Mouse (Mus musculus): ENCODE results near the gene Esf1. TPM values are rescaled to one million over a fixed set of nuclear protein-coding genes. Genes with fewer than 3 reads are reported as not detected.
"Not testable (repeated sequence)": the region's sequence is repeated elsewhere in the genome, so short reads cannot be mapped to it uniquely, and the experiment has no call there.

Esf1 gene
- polyA plus RNA-seq (2014; fragmentation: Nextera tagmentation; extraction: Ambion mirVana), result 17.6 and 21.4 TPM in 2 replicates

- ATAC-seq (ENCODE audit: low read depth), result peak; percentile 98
Observed at GRCm38 (mm10) chr2:140170127-140170802, at the start of gene Esf1, which contains the start of gene Ndufaf5. TSS of gene Esf1 (minus strand) at chr2:140170564. TSS of gene Ndufaf5 (plus strand) at chr2:140170649.

GRCm38 (mm10) chr2:140215965-140216364 is 45.6 kb upstream of the Esf1 start:
- WGBS, result 75% methylated on average over 1 of the region's 1 CpGs

More at GRCm38 (mm10) chr2:140170127-140170802, at the start of gene Esf1, which contains the start of gene Ndufaf5:
- Histone ChIP-seq H3K4me2 (ENCODE audit: low read depth, low read length) (peak within 1 kb of the TSS; percentile 94), H3K27ac (ENCODE audit: low read depth, low read length) (peak within 1 kb of the TSS; percentile 77), H3K4me3 (ENCODE audit: low read depth, low read length) (peak within 1 kb of the TSS; percentile 88), H3K9me3 (ENCODE audit: control insufficient read depth, low read length) (no peaks in the 10 kb centered on the region), H3K36me3 (ENCODE audit: control insufficient read depth, insufficient read depth, low read length) (0 out of 2 replicates have a peak, but pooled peaks cover 10% of the 10 kb centered on the region), H3K4me1 (ENCODE audit: control insufficient read depth, insufficient read depth, low read length) (peaks cover 6% of the 10 kb centered on the region; the same call in 1 of the 2 replicates), H3K27me3 (ENCODE audit: control insufficient read depth, insufficient read depth, low read length) (no peaks in the 10 kb centered on the region), H3K9ac (replicated peaks; ENCODE audit: low read depth, low read length) (peak within 1 kb of the TSS; percentile 74)
- under 1% methylated on average over 43 of the region's 43 CpGs for WGBS

GRCm38 (mm10) chr2:140215415-140215814 is 45.1 kb upstream of the Esf1 start:
- Histone ChIP-seq H3K27ac (ENCODE audit: low read depth, low read length) (no peak overlapping the region), H3K27me3 (ENCODE audit: control insufficient read depth, insufficient read depth, low read length) (no peaks in the 10 kb centered on the region), H3K9ac (replicated peaks; ENCODE audit: low read depth, low read length) (no peak overlapping the region), H3K4me1 (ENCODE audit: control insufficient read depth, insufficient read depth, low read length) (no peaks in the 10 kb centered on the region), H3K4me2 (ENCODE audit: low read depth, low read length) (no peak overlapping the region), H3K4me3 (ENCODE audit: low read depth, low read length) (no peak overlapping the region), H3K9me3 (ENCODE audit: control insufficient read depth, low read length) (no peaks in the 10 kb centered on the region), H3K36me3 (ENCODE audit: control insufficient read depth, insufficient read depth, low read length) (no peaks in the 10 kb centered on the region)
- 56% methylated on average over 2 of the region's 2 CpGs for WGBS
- peak; percentile 56; the same call in 1 of the 2 replicates for ATAC-seq (ENCODE audit: low read depth)

More at GRCm38 (mm10) chr2:140215965-140216364, 45.6 kb upstream of the Esf1 start:
- ATAC-seq (ENCODE audit: low read depth), result no peak
- Histone ChIP-seq H3K27me3 (ENCODE audit: control insufficient read depth, insufficient read depth, low read length) (no peaks in the 10 kb centered on the region), H3K27ac (ENCODE audit: low read depth, low read length) (no peak overlapping the region), H3K4me2 (ENCODE audit: low read depth, low read length) (no peak overlapping the region), H3K9me3 (ENCODE audit: control insufficient read depth, low read length) (no peaks in the 10 kb centered on the region), H3K36me3 (ENCODE audit: control insufficient read depth, insufficient read depth, low read length) (no peaks in the 10 kb centered on the region), H3K9ac (replicated peaks; ENCODE audit: low read depth, low read length) (no peak overlapping the region), H3K4me3 (ENCODE audit: low read depth, low read length) (no peak overlapping the region), H3K4me1 (ENCODE audit: control insufficient read depth, insufficient read depth, low read length) (no peaks in the 10 kb centered on the region)

GRCm38 (mm10) chr2:140214519-140215027 is 44.2 kb upstream of the Esf1 start:
- 93% methylated on average over 4 of the region's 4 CpGs for WGBS
- no peak for ATAC-seq (ENCODE audit: low read depth)
- Histone ChIP-seq H3K27me3 (ENCODE audit: control insufficient read depth, insufficient read depth, low read length) (no peaks in the 10 kb centered on the region), H3K27ac (ENCODE audit: low read depth, low read length) (no peak overlapping the region), H3K4me2 (ENCODE audit: low read depth, low read length) (no peak overlapping the region), H3K9ac (replicated peaks; ENCODE audit: low read depth, low read length) (no peak overlapping the region), H3K36me3 (ENCODE audit: control insufficient read depth, insufficient read depth, low read length) (no peaks in the 10 kb centered on the region), H3K4me1 (ENCODE audit: control insufficient read depth, insufficient read depth, low read length) (no peaks in the 10 kb centered on the region), H3K9me3 (ENCODE audit: control insufficient read depth, low read length) (no peaks in the 10 kb centered on the region), H3K4me3 (ENCODE audit: low read depth, low read length) (no peak overlapping the region)

GRCm38 (mm10) chr2:140203756-140204155 is 33.4 kb upstream of the Esf1 start:
- no peaks in the 10 kb centered on the region for H3K27me3 ChIP-seq (ENCODE audit: control insufficient read depth, insufficient read depth, low read length)
- H3K9me3 ChIP-seq (ENCODE audit: control insufficient read depth, low read length), result no peaks in the 10 kb centered on the region
- no peak overlapping the region for H3K4me2 ChIP-seq (ENCODE audit: low read depth, low read length)
- no peak overlapping the region for H3K27ac ChIP-seq (ENCODE audit: low read depth, low read length)
- H3K36me3 ChIP-seq (ENCODE audit: control insufficient read depth, insufficient read depth, low read length), result peaks cover 22% of the 10 kb centered on the region; the same call in 1 of the 2 replicates
- H3K4me3 ChIP-seq (ENCODE audit: low read depth, low read length), result no peak overlapping the region
- no peak for ATAC-seq (ENCODE audit: low read depth)
- no peak overlapping the region for H3K9ac ChIP-seq (replicated peaks; ENCODE audit: low read depth, low read length)
- H3K4me1 ChIP-seq (ENCODE audit: control insufficient read depth, insufficient read depth, low read length), result no peaks in the 10 kb centered on the region
- 95% methylated on average over 7 of the region's 7 CpGs for WGBS

- H3K4me2 ChIP-seq (ENCODE audit: low read depth, low read length), result no peak overlapping the region
- no peaks in the 10 kb centered on the region for H3K9me3 ChIP-seq (ENCODE audit: control insufficient read depth, low read length)
- no peaks in the 10 kb centered on the region for H3K4me1 ChIP-seq (ENCODE audit: control insufficient read depth, insufficient read depth, low read length)
- H3K27ac ChIP-seq (ENCODE audit: low read depth, low read length), result no peak overlapping the region
- no peak for ATAC-seq (ENCODE audit: low read depth)
- H3K27me3 ChIP-seq (ENCODE audit: control insufficient read depth, insufficient read depth, low read length), result no peaks in the 10 kb centered on the region
- no peak overlapping the region for H3K4me3 ChIP-seq (ENCODE audit: low read depth, low read length)
- peaks cover 22% of the 10 kb centered on the region; the same call in 1 of the 2 replicates for H3K36me3 ChIP-seq (ENCODE audit: control insufficient read depth, insufficient read depth, low read length)
- no peak overlapping the region for H3K9ac ChIP-seq (replicated peaks; ENCODE audit: low read depth, low read length)
- WGBS, result 98% methylated on average over 5 of the region's 5 CpGs
Observed at GRCm38 (mm10) chr2:140202573-140202972, 32.2 kb upstream of the Esf1 start.

- Histone ChIP-seq H3K4me2 (ENCODE audit: low read depth, low read length) (no peak overlapping the region), H3K9ac (replicated peaks; ENCODE audit: low read depth, low read length) (no peak overlapping the region), H3K27me3 (ENCODE audit: control insufficient read depth, insufficient read depth, low read length) (no peaks in the 10 kb centered on the region), H3K36me3 (ENCODE audit: control insufficient read depth, insufficient read depth, low read length) (peaks cover 18% of the 10 kb centered on the region; the same call in 1 of the 2 replicates), H3K27ac (ENCODE audit: low read depth, low read length) (no peak overlapping the region), H3K4me3 (ENCODE audit: low read depth, low read length) (no peak overlapping the region), H3K4me1 (ENCODE audit: control insufficient read depth, insufficient read depth, low read length) (no peaks in the 10 kb centered on the region), H3K9me3 (ENCODE audit: control insufficient read depth, low read length) (no peaks in the 10 kb centered on the region)
- no peak for ATAC-seq (ENCODE audit: low read depth)
- 83% methylated on average over 2 of the region's 2 CpGs for WGBS
Observed at GRCm38 (mm10) chr2:140200713-140201112, 30.3 kb upstream of the Esf1 start.

GRCm38 (mm10) chr2:140185685-140186210 is 15.4 kb upstream of the Esf1 start:
- not testable (repeated sequence) for H3K9me3 ChIP-seq (ENCODE audit: control insufficient read depth, low read length); H3K27ac ChIP-seq (ENCODE audit: low read depth, low read length); H3K4me2 ChIP-seq (ENCODE audit: low read depth, low read length); H3K9ac ChIP-seq (replicated peaks; ENCODE audit: low read depth, low read length); H3K4me3 ChIP-seq (ENCODE audit: low read depth, low read length); ATAC-seq (ENCODE audit: low read depth); H3K4me1 ChIP-seq (ENCODE audit: control insufficient read depth, insufficient read depth, low read length); H3K27me3 ChIP-seq (ENCODE audit: control insufficient read depth, insufficient read depth, low read length)
- H3K36me3 ChIP-seq (ENCODE audit: control insufficient read depth, insufficient read depth, low read length), result peaks cover 13% of the 10 kb centered on the region; the same call in 1 of the 2 replicates
- 87% methylated on average over 3 of the region's 3 CpGs for WGBS
